Mouse (Mus musculus): ENCODE measurements around the gene Aasdh.
A peak's percentile ranks its signal among the peaks of the same experiment; 100 is the strongest.

The Aasdh gene

DNA sequence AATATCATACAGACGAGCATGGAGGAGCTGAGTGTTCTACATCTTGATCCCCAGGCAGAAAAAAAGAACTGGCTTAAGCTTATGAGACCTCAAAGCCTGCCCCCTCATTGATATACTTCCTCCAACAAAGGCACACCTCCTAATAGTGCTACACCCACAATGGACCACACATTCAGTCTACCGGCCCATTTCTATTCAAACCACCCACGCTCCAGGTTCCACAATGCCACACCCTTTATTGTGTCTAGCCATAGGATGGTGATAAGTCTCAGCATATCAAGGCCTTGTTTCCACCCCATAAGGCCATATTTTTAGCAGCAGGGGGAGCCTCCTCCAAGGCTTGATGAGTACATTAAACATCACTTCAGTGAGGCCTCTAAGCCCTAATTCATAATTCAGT, 5.5 kb upstream of the Aasdh start:
- DNase-seq (ENCODE audit: low spot score in 2 of 2), result no peak

DNA sequence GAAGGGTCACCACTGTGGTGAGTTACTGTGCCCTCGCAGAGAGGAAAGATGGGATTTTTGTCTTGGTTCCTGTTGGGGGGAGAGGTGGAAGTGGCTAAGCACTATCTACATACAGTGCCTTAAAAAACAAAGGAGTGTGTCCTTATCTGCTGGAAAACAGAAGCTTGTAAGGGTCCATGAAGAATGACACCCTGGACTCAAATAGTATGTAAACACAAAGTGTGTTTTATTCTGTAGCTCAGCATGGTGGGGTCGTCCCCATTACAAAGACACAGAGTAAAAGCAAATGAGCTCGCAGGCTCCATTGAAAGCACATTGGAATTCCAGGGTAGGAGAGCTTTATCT, 813 bp upstream of the Aasdh start:
- no peak for DNase-seq (ENCODE audit: low spot score in 2 of 2)

- DNase-seq (ENCODE audit: low spot score in 2 of 2), result no peak
Measured at GRCm38 (mm10) chr5:76904713-76905404, 455 bp downstream of the Aasdh start.

GRCm38 (mm10) chr5:76902131-76902530, 3.2 kb downstream of the Aasdh start:
- DNase-seq (ENCODE audit: low spot score in 2 of 2), result no peak

DNA sequence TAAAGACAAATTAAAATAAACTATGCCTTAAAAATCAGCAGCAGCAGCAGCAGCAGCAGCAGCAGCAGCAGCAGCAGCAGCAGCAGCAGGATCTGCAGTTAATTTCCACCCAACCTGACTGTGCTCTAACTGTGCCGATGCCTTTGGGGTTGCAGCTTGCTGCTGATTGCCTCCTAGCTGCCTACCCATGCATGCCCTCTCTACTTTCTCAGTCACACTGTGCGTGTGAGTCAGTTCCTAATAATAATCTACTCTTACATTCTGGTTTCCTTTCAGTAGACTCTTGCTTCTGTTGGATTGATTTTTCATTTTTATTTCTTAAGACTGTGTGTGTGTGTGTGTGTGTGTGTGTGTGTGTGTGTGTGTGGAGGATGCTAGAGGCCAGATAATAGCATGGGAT, 12.2 kb downstream of the Aasdh start:
- no peak for DNase-seq (ENCODE audit: low spot score in 2 of 2)

GRCm38 (mm10) chr5:76892608-76893007, 12.7 kb downstream of the Aasdh start:
- no peak for DNase-seq (ENCODE audit: low spot score in 2 of 2)

DNA sequence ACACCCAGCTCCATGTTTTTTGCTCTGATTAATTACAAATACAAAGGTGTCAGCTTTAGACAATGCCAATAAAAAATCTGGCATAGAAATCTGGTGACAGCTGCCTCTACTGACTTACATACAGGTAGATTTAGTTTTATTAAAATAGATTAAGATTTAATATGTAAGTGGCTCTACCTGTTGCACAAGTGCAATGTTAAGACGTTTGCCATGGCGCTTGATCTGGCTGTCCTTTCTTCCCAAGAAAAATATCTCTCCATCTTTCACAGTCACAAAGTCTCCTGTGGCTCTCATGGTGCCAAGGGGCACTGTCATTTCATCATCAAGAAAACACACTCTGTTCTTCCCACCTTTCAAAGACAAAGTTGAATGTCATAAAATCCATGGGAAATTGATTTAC, 18.3 kb downstream of the Aasdh start:
- no peak for DNase-seq (ENCODE audit: low spot score in 2 of 2)

DNA sequence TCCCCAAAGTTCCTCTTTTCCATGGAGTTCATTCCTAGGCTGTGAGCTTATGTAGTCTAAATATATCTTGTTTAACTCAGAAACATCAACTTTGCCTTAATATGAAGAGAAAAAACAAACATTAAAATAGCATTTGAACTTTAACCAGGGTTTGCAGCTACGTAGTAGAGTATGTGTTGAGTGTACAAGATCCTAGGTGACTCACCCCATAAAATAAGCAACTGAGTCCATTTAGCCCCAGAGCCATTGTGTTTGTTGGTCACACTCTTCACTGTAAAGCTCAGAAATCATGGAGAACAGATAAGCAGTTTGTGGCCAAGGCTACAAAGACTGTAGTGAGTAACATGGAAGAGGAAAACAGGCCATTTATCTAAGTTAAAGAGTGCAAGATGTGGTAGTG, 21.2 kb downstream of the Aasdh start:
- no peak for DNase-seq (ENCODE audit: low spot score in 2 of 2)

DNA sequence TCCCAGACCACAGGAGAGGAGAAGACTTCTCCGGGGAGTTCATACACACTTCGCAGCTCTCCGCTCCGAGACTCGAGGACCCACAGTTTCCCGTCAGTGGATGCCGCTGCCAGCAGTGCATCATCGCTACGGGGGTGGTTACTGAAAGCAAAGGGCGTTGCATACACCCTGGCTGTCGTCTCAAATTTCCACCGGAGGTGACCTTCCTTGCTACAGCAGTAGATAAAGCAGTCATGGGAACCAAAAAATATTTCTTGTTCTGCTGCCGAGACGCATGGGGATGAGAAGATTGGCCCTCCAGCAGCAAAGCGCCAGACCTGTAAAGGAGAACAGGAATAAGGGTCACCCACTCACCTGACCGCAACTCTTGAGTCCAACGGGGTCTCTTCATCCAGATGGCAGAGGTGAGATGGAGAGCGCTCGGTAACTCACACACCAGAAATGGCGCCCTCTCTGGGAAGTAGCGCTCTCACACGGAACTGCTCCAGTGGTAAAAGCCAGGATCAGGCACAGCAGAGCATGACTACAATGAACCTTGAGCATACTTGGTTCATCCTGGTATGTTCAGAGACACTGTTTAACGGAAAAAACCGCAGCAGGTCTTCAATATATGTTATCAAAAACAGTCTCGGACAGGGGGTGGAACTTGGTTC, 29.1 kb downstream of the Aasdh start:
- no peak for DNase-seq (ENCODE audit: low spot score in 2 of 2)

GRCm38 (mm10) chr5:76869553-76869952, 35.8 kb downstream of the Aasdh start:
- DNase-seq (ENCODE audit: low spot score in 2 of 2), result no peak

- no peak for DNase-seq (ENCODE audit: low spot score in 2 of 2)
Measured at GRCm38 (mm10) chr5:76868693-76869286, 36.5 kb downstream of the Aasdh start.

GRCm38 (mm10) chr5:76866819-76867218, 38.5 kb downstream of the Aasdh start:
- DNase-seq (ENCODE audit: low spot score in 2 of 2), result no peak

DNA sequence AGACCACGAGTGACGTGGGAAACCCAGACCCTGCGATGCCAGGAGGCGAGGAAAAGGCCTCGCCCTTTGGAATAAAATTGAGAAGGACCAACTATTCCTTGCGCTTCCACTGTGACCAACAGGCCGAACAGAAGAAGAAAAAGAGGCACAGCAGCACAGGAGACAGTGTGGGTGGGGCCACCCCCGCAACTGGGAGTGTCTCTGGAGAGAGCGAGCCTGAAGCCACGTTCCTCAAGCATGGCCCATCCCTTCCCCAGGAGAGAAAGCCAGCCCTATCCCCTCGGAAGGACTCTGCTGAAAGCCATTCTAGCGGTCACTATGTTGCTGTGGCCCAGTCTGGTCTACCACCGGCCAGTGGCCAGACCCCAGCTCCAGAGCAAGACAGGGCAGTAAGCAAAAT, 46.9 kb downstream of the Aasdh start:
- no peak for DNase-seq (ENCODE audit: low spot score in 2 of 2)

DNA sequence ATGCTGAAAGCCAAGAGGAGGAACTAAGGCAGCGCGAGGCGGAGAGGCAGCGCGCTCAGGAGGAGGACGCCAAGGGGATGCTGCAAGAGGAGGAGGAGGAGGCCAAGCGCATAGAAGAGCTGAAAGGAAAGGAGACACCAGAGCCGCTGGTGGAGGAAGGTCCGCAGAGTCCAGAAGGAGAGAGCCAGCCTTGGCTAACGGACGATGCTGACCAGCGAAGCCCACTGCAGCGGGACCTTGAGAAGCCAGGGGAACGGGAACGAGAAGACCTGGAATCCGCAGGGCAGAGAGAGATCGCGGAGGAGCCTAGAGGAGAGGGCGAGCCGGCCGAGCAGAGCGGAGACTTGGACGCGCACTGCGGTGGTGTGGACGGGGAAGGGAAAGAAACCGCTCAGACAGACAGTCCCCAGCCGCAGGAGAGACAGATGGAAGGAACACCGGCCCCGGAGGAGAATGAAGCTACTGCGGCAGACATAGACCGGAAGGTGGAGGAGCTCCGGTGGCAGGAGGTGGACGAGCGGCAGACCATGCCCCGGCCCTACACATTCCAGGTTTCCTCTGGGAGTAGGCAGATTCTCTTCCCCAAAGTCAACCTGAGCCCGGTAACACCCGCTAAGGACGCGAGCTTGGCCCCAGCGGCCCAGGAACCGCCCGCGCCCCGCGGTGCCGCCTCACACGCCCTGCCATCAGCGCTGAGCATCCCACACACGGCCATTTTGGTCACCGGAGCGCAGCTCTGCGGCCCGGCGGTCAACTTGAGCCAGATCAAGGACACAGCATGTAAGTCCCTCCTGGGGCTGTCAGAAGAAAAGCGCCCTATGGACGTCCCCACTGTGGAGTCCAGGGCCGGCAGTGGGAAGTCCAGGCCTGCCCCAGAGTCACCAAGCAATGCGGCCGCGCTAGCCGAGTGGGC, 48.0 kb downstream of the Aasdh start:
- DNase-seq (ENCODE audit: low spot score in 2 of 2), result no peak

GRCm38 (mm10) chr5:76855829-76856600, 49.3 kb downstream of the Aasdh start:
- no peak for DNase-seq (ENCODE audit: low spot score in 2 of 2)

- peak; percentile 60 to 68 for DNase-seq (ENCODE audit: low spot score in 2 of 2)
Measured at GRCm38 (mm10) chr5:76853549-76853948, 51.8 kb downstream of the Aasdh start.

DNA sequence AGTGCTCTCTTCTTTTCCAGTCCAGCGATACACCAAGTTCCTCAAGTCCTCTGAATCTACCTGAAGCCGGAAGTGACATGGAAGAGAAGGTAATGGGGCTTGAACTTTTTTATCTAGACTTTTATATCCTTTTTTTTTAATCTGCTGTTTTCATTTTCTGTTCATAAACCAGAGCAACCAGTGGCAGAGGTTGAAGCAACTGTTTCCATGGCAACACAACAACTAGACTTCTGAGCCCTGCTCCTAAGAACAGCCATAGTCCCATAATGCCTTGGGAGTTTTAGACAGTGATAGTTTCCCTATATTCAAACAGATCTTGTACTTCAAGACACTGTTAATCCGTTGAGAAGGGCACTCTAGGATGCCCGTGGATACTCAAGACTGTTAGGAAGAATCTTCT, 54.0 kb downstream of the Aasdh start:
- DNase-seq (ENCODE audit: low spot score in 2 of 2), result no peak

GRCm38 (mm10) chr5:76847106-76847505, 58.2 kb downstream of the Aasdh start:
- DNase-seq (ENCODE audit: low spot score in 2 of 2), result no peak

- no peak for DNase-seq (ENCODE audit: low spot score in 2 of 2)
Measured at GRCm38 (mm10) chr5:76844618-76845186, 60.6 kb downstream of the Aasdh start.

DNA sequence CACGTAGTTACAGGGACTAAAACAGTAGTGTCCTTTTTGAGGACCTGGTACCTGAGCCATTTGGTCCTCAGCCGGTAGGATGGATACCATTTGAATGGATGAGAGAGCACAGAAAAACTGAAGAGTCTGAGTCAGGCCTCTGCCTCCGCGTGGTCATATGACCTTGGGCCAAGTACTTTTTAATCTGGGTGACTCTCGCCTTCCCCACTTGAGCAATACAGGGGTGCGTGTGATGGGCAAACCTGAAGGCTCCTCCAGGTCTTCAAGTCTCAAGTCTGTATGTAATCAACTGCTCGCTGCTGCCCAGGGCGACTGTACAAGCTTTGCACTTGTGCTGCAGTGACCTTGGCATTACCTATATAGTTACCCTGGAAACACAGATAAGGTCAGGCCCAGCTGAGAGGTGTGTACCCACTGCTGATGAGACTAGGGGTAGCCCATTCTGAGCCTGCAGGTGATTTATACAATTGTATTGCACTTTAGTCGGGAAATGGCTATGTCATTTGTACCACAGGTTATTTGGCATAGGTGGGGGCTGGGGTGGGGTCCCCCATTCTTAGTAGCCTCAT, 61.4 kb downstream of the Aasdh start:
- no peak for DNase-seq (ENCODE audit: low spot score in 2 of 2)

GRCm38 (mm10) chr5:76843448-76843847, 61.9 kb downstream of the Aasdh start:
- peak in 1 of 2 experiments; percentile 61 for DNase-seq (ENCODE audit: low spot score in 2 of 2)

All from spleen, postnatal 14 days (tissue).